Mouse (Mus musculus): ENCODE results near the gene Col23a1. TPM values are rescaled to one million over a fixed set of nuclear protein-coding genes. Genes with fewer than 3 reads are reported as not detected.
"Not testable (repeated sequence)": the region's sequence is repeated elsewhere in the genome, so short reads cannot be mapped to it uniquely, and the experiment has no call there.

Gene Col23a1
- polyA plus RNA-seq, 1 experiment: 7.1 TPM

DNA sequence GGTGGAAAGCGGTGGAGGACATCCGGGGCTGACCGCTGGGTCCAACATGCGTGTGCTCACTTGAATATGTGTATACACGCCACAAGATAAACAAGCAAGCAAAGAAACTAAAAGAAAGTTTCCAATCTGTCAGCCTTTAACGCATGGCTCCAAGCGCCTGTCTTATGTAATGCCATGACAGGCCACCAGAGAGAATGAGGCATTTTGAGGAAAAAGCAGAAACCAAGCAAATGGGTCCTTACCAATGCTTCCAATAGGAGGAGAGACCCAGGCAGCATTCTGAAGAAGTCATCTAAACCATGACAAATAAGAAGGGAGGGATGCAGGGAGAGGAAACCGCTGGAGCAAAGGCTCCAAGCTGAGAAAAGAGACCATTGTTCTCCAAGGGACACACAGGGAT lies 324.5 kb downstream of the Col23a1 start:
- TF ChIP-seq CTCF (IDR thresholded peaks at IDR 0.05; ENCODE audit: borderline replicate concordance, insufficient read depth, low read length) (no peak), POLR2A (IDR thresholded peaks at IDR 0.05; ENCODE audit: low read depth, low read length) (no peak)
- H3K27ac ChIP-seq (ENCODE audit: insufficient read depth, low read length): no peak overlapping the region
- H3K4me3 ChIP-seq (ENCODE audit: insufficient read depth, low read length): no peak overlapping the region

GRCm38 (mm10) chr11:51615129-51615528 lies 325.4 kb downstream of the Col23a1 start:
- Histone ChIP-seq H3K4me3 (ENCODE audit: insufficient read depth, low read length) (peak overlapping the region; percentile 41; the same call in 1 of the 2 replicates), H3K4me1 (ENCODE audit: control insufficient read depth, insufficient read depth, low read length) (no peaks in the 10 kb centered on the region), H3K27ac (ENCODE audit: insufficient read depth, low read length) (peak overlapping the region; percentile 55)
- TF ChIP-seq POLR2A (IDR thresholded peaks at IDR 0.05; ENCODE audit: low read depth, low read length) (0 out of 2 replicates have a peak, but pooled peaks have one; percentile 0), CTCF (IDR thresholded peaks at IDR 0.05; ENCODE audit: borderline replicate concordance, insufficient read depth, low read length) (no peak)

More for the DNA sequence above, 324.5 kb downstream of the Col23a1 start:
- H3K4me1 ChIP-seq (ENCODE audit: control insufficient read depth, insufficient read depth, low read length): no peaks in the 10 kb centered on the region

DNA sequence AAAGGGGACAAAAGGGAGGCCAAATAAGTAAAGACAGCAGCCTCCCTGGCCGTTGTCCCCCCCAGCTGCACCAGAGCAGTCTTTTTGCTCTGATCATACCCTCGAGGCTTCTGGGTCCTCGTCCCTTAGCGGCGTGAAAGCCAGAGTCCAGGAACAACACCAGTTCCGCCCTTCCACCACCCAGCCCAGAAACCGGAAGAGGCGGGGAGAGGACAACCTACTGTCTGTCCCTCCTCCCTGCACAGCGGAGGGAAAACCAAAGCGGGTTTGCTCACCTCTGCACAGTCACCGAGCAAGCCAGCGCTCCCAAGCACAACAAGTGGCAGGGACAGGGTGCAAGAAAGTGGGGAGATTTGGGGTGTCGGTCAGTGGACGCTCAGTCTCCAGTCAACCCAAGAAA lies 325.9 kb downstream of the Col23a1 start:
- Histone ChIP-seq H3K27ac (ENCODE audit: insufficient read depth, low read length) (peak overlapping the region; percentile 55), H3K4me1 (ENCODE audit: control insufficient read depth, insufficient read depth, low read length) (no peaks in the 10 kb centered on the region), H3K4me3 (ENCODE audit: insufficient read depth, low read length) (peak overlapping the region; percentile 41)
- TF ChIP-seq CTCF (IDR thresholded peaks at IDR 0.05; ENCODE audit: borderline replicate concordance, insufficient read depth, low read length) (no peak), POLR2A (IDR thresholded peaks at IDR 0.05; ENCODE audit: low read depth, low read length) (peak; percentile 97)

GRCm38 (mm10) chr11:51616113-51616512 lies 326.4 kb downstream of the Col23a1 start:
- not testable (repeated sequence) for H3K4me3 ChIP-seq (ENCODE audit: insufficient read depth, low read length); H3K27ac ChIP-seq (ENCODE audit: insufficient read depth, low read length); H3K4me1 ChIP-seq (ENCODE audit: control insufficient read depth, insufficient read depth, low read length)

GRCm38 (mm10) chr11:51617693-51618092 lies 328.0 kb downstream of the Col23a1 start:
- no peak overlapping the region for H3K27ac ChIP-seq (ENCODE audit: insufficient read depth, low read length)
- H3K4me1 ChIP-seq (ENCODE audit: control insufficient read depth, insufficient read depth, low read length): peaks cover 8% of the 10 kb centered on the region; the same call in 1 of the 2 replicates
- TF ChIP-seq CTCF (IDR thresholded peaks at IDR 0.05; ENCODE audit: borderline replicate concordance, insufficient read depth, low read length) (peak; percentile 56; the same call in 1 of the 2 replicates), POLR2A (IDR thresholded peaks at IDR 0.05; ENCODE audit: low read depth, low read length) (no peak)
- no peak overlapping the region for H3K4me3 ChIP-seq (ENCODE audit: insufficient read depth, low read length)

DNA sequence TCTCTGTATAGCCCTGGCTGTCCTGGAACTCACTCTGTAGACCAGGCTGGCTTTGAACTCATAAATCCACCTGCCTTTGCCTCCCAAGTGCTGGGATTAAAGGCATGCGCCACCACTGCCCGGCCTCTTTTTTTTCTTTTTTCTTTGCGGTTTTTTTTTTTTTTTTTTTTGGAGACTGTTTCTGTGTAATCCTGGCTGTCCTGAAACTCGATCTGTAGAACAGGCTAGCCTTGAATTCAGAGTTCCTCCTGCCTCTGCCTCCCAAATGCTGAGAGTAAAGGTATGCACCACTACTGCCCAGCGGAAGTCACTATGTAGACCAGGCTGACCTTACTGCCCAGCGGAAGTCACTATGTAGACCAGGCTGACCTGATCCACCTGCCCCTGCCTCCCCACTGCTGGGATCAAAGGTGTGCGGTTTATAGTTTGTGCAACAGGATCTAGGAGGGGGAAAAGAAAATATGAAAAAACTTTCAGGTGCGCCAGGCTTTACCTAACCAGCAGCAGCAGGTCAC lies 329.2 kb downstream of the Col23a1 start:
- Histone ChIP-seq H3K4me1 (ENCODE audit: control insufficient read depth, insufficient read depth, low read length) (peaks cover 8% of the 10 kb centered on the region; the same call in 1 of the 2 replicates), H3K4me3 (ENCODE audit: insufficient read depth, low read length) (peak overlapping the region; percentile 26; the same call in 1 of the 2 replicates), H3K27ac (ENCODE audit: insufficient read depth, low read length) (no peak overlapping the region)
- TF ChIP-seq POLR2A (IDR thresholded peaks at IDR 0.05; ENCODE audit: low read depth, low read length) (no peak), CTCF (IDR thresholded peaks at IDR 0.05; ENCODE audit: borderline replicate concordance, insufficient read depth, low read length) (no peak)

GRCm38 (mm10) chr11:51619409-51620060 lies 329.8 kb downstream of the Col23a1 start, which contains the start of gene Nhp2:
Nhp2 (plus strand) TSS chr11:51619735.
- Histone ChIP-seq H3K27ac (ENCODE audit: insufficient read depth, low read length) (0 out of 2 replicates have a peak within 1 kb of the TSS, but pooled peaks have one; percentile 5), H3K4me3 (ENCODE audit: insufficient read depth, low read length) (peak within 1 kb of the TSS; percentile 93), H3K4me1 (ENCODE audit: control insufficient read depth, insufficient read depth, low read length) (peaks cover 8% of the 10 kb centered on the region; the same call in 1 of the 2 replicates)
- TF ChIP-seq CTCF (IDR thresholded peaks at IDR 0.05; ENCODE audit: borderline replicate concordance, insufficient read depth, low read length) (no peak), POLR2A (IDR thresholded peaks at IDR 0.05; ENCODE audit: low read depth, low read length) (peak; percentile 65)

- Histone ChIP-seq H3K27ac (ENCODE audit: insufficient read depth, low read length) (0 out of 2 replicates have a peak overlapping the region, but pooled peaks have one; percentile 5), H3K4me3 (ENCODE audit: insufficient read depth, low read length) (peak overlapping the region; percentile 93), H3K4me1 (ENCODE audit: control insufficient read depth, insufficient read depth, low read length) (peaks cover 8% of the 10 kb centered on the region; the same call in 1 of the 2 replicates)
- TF ChIP-seq POLR2A (IDR thresholded peaks at IDR 0.05; ENCODE audit: low read depth, low read length) (no peak), CTCF (IDR thresholded peaks at IDR 0.05; ENCODE audit: borderline replicate concordance, insufficient read depth, low read length) (no peak)
Measured at GRCm38 (mm10) chr11:51620084-51620483, 330.4 kb downstream of the Col23a1 start.

DNA sequence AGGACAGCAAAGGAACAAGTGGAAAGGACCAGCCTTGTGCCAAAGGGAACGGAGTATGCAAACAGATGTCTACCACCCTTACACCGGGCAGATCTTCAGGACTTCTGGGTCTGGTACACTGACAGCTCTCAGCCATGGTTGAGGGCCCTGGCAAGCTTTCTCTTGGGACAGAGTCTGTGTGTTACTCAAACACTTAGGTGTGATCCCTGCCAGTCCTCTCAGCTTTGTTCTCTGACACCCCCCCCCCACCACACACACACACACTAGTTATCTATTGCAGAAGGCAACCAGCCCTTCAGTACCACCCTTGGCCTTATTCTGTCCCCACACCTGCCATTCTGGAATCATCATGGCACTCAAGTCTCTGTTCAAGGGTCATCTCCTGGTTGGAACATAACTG lies 332.1 kb downstream of the Col23a1 start:
- TF ChIP-seq POLR2A (IDR thresholded peaks at IDR 0.05; ENCODE audit: low read depth, low read length) (no peak), CTCF (IDR thresholded peaks at IDR 0.05; ENCODE audit: borderline replicate concordance, insufficient read depth, low read length) (no peak)
- H3K4me1 ChIP-seq (ENCODE audit: control insufficient read depth, insufficient read depth, low read length): peaks cover 8% of the 10 kb centered on the region; the same call in 1 of the 2 replicates
- no peak overlapping the region for H3K4me3 ChIP-seq (ENCODE audit: insufficient read depth, low read length)
- no peak overlapping the region for H3K27ac ChIP-seq (ENCODE audit: insufficient read depth, low read length)

- Histone ChIP-seq H3K27ac (ENCODE audit: insufficient read depth, low read length) (no peak overlapping the region), H3K4me3 (ENCODE audit: insufficient read depth, low read length) (no peak overlapping the region), H3K4me1 (ENCODE audit: control insufficient read depth, insufficient read depth, low read length) (peaks cover 8% of the 10 kb centered on the region; the same call in 1 of the 2 replicates)
- TF ChIP-seq CTCF (IDR thresholded peaks at IDR 0.05; ENCODE audit: borderline replicate concordance, insufficient read depth, low read length): no peak
- no peak for TF ChIP-seq POLR2A (IDR thresholded peaks at IDR 0.05; ENCODE audit: low read depth, low read length)
Measured at GRCm38 (mm10) chr11:51622971-51623491, 333.3 kb downstream of the Col23a1 start.

All from embryonic fibroblast, embryonic 13.5 days (primary cell).